Mouse (Mus musculus) MEL (cell line): ENCODE data around the gene Tmem132b.

Experiments
- CHD2 ChIP-seq: IDR thresholded peaks from 2 replicates; pipeline ENCODE4 v1.6.1; 2011; ENCODE audit warnings: low read length, improper control_type of control experiment
- CTCF ChIP-seq, 3 experiments: IDR thresholded peaks in 2 of 3; conservative IDR thresholded peaks in 1 of 3; 2 replicates each; pipeline ENCODE4 v1.5.1; 2011 to 2012; ENCODE audit warnings: low read length in 3 of 3, low read depth in 2 of 3, mild to moderate bottlenecking in 2 of 3, improper control_type of control experiment in 1 of 3, inconsistent platforms in 1 of 3, mixed read lengths in 1 of 3, moderate library complexity in 1 of 3; ENCODE audit not compliant: control insufficient read depth in 1 of 3, insufficient read depth in 1 of 3, poor library complexity in 1 of 3, severe bottlenecking in 1 of 3
- ELF1 ChIP-seq: IDR thresholded peaks from 2 replicates; pipeline ENCODE4 v1.6.1; 2014; ENCODE audit warnings: low read depth, mild to moderate bottlenecking, inconsistent platforms, low read length, improper control_type of control experiment, moderate library complexity
- EP300 ChIP-seq, 2 experiments: IDR thresholded peaks; 2 replicates each; pipeline ENCODE4 v1.6.1; 2011; ENCODE audit warnings: improper control_type of control experiment in 2 of 2, low read length in 2 of 2, low read depth in 1 of 2, mild to moderate bottlenecking in 1 of 2
- GATA1 ChIP-seq: IDR thresholded peaks from 2 replicates; pipeline ENCODE4 v1.6.1; 2011; ENCODE audit warnings: low read depth, low read length, improper control_type of control experiment
- KAT2A ChIP-seq: conservative IDR thresholded peaks from 2 replicates; pipeline ENCODE4 v1.6.1; 2012; ENCODE audit warnings: low read depth, low read length, improper control_type of control experiment, inconsistent platforms
- MAX ChIP-seq: IDR thresholded peaks from 2 replicates; pipeline ENCODE4 v1.6.1; 2011; ENCODE audit warnings: low read length, improper control_type of control experiment
- MAZ ChIP-seq: IDR thresholded peaks from 2 replicates; pipeline ENCODE4 v1.6.1; 2012; ENCODE audit warnings: low read depth, mild to moderate bottlenecking, inconsistent platforms, low read length, improper control_type of control experiment
- MXI1 ChIP-seq: IDR thresholded peaks from 2 replicates; pipeline ENCODE4 v1.6.1; 2011; ENCODE audit warnings: mild to moderate bottlenecking, low read depth, low read length, improper control_type of control experiment
- POLR2A ChIP-seq, 2 experiments: IDR thresholded peaks; 2 replicates each; pipeline ENCODE4 v1.6.1; 2011 to 2012; ENCODE audit warnings: low read length in 2 of 2, mild to moderate bottlenecking in 2 of 2, control low read depth in 1 of 2, improper control_type of control experiment in 1 of 2, low read depth in 1 of 2, moderate library complexity in 1 of 2; ENCODE audit not compliant: control insufficient read depth in 1 of 2, insufficient read depth in 1 of 2, poor library complexity in 1 of 2
- RAD21 ChIP-seq: IDR thresholded peaks from 2 replicates; pipeline ENCODE4 v1.6.1; 2011; ENCODE audit warnings: mild to moderate bottlenecking, low read depth, low read length, improper control_type of control experiment
- TCF12 ChIP-seq: IDR thresholded peaks from 2 replicates; pipeline ENCODE4 v1.6.1; 2014; ENCODE audit warnings: low read depth, mild to moderate bottlenecking, inconsistent platforms, low read length, improper control_type of control experiment, moderate library complexity
- USF2 ChIP-seq, 2 experiments: IDR thresholded peaks; 2 replicates each; pipeline ENCODE4 v1.6.1; 2011 to 2012; ENCODE audit warnings: improper control_type of control experiment in 2 of 2, low read length in 2 of 2, borderline replicate concordance in 1 of 2, inconsistent platforms in 1 of 2, low read depth in 1 of 2, mild to moderate bottlenecking in 1 of 2; ENCODE audit not compliant: insufficient read depth in 1 of 2
- ZNF384 ChIP-seq: IDR thresholded peaks from 2 replicates; pipeline ENCODE4 v1.6.1; 2012; ENCODE audit warnings: low read depth, mild to moderate bottlenecking, inconsistent platforms, low read length, improper control_type of control experiment

GRCm38 (mm10) chr5:125565725-125566124 is 34.2 kb downstream of the Tmem132b start:
- TF ChIP-seq POLR2A (IDR thresholded peaks at IDR 0.05; ENCODE audit: control insufficient read depth in 1 of 2, insufficient read depth in 1 of 2, low read depth in 1 of 2, low read length in 2 of 2, poor library complexity in 1 of 2) (no peak), CTCF (IDR thresholded peaks at IDR 0.05 in 2 of 3, conservative IDR thresholded peaks at IDR 0.05 in 1 of 3; ENCODE audit: control insufficient read depth in 1 of 3, insufficient read depth in 1 of 3, low read depth in 2 of 3, low read length in 3 of 3, poor library complexity in 1 of 3, severe bottlenecking in 1 of 3) (no peak), EP300 (IDR thresholded peaks at IDR 0.05; ENCODE audit: low read depth in 1 of 2, low read length in 2 of 2) (no peak), USF2 (IDR thresholded peaks at IDR 0.05; ENCODE audit: borderline replicate concordance in 1 of 2, insufficient read depth in 1 of 2, low read depth in 1 of 2, low read length in 2 of 2) (no peak), GATA1 (no peak), TCF12 (no peak), RAD21 (no peak), MXI1 (no peak), ZNF384 (no peak), MAX (no peak), ELF1 (no peak), CHD2 (no peak), KAT2A (no peak), MAZ (no peak)
